Mouse (Mus musculus) limb, embryonic 15.5 days (tissue): ENCODE measurements around the gene Gm49355. TPM values are rescaled to one million over a fixed set of nuclear protein-coding genes. Genes with fewer than 3 reads are reported as not detected.

Experiments used
- ATAC-seq: fragments of 200-750 bp; cut with Nextera tagmentation; 2 replicates; pipeline ENCODE4 v1.8.0; 2017; ENCODE audit warnings: low read depth, moderate TSS enrichment; ENCODE audit not compliant: insufficient number of reproducible peaks, low FRiP score, low TSS enrichment
- H3K27ac ChIP-seq: fragments of 300-500 bp; sonication (generic); 2 replicates; pipeline ENCODE4 v1.5.1; 2015; ENCODE audit warnings: moderate library complexity, mild to moderate bottlenecking, inconsistent platforms
- H3K27me3 ChIP-seq: fragments of 300-500 bp; sonication (generic); 2 replicates; pipeline ENCODE4 v1.6.1; 2015; ENCODE audit warnings: inconsistent platforms
- H3K36me3 ChIP-seq: fragments of 300-500 bp; sonication (generic); 2 replicates; pipeline ENCODE4 v1.6.1; 2015; ENCODE audit warnings: inconsistent platforms
- H3K4me1 ChIP-seq: fragments of 300-500 bp; sonication (generic); 2 replicates; pipeline ENCODE4 v1.6.1; 2015; ENCODE audit warnings: inconsistent platforms
- H3K4me2 ChIP-seq: fragments of 300-500 bp; sonication (generic); 2 replicates; pipeline ENCODE4 v1.6.1; 2015; ENCODE audit warnings: mild to moderate bottlenecking, inconsistent platforms
- H3K4me3 ChIP-seq: fragments of 300-500 bp; sonication (generic); 2 replicates; pipeline ENCODE4 v1.5.1; 2015; ENCODE audit warnings: mild to moderate bottlenecking, inconsistent platforms
- H3K9ac ChIP-seq: fragments of 300-500 bp; sonication (generic); 2 replicates; pipeline ENCODE4 v1.6.1; 2015; ENCODE audit warnings: inconsistent platforms
- H3K9me3 ChIP-seq: fragments of 300-500 bp; sonication (generic); 2 replicates; pipeline ENCODE4 v1.6.1; 2016; ENCODE audit warnings: inconsistent platforms
- WGBS: fragments of 180-500 bp; shearing (Covaris S2); methylation state at CpG from one replicate; pipeline ENCODE4 v1.1.7; 2015; 5-methylcytosine and 5-hydroxymethylcytosine counted together
- polyA plus RNA-seq: library from polyadenylated mRNA; unstranded; fragments of >200 nt; fragmentation: Nextera tagmentation; extraction: Ambion mirVana; gene quantifications from 2 replicates; pipeline ENCODE4 v1.2.1, GENCODE M21; 2015

The Gm49355 gene
- polyA plus RNA-seq, 1 experiment from 2014 or later, result 0.09 TPM

DNA sequence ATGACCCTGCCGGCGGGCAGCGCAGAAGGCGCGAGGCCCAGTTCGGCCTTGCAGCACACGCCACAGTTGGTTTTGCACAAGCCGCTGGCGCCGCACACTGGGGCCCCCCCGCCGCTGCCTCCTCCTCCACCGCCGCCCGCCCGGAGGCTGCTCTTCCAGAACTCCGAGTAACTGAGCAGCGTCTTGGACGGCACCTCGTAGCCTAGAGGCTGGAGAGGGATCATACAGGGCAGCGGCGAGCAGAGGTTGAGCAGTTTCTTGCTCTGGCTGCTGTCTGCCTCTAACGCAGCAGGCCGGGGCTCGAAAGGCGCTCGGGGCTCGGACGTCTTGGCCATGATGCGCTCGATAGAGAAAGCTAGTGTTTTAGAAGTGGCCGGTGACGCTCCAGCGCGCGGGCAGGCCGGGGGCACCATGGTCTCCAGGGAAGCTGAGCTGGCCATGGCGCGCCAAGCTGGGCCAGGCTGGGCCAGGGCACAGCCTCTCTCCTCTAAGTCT is 61.0 kb downstream of the Gm49355 start:
- no peak overlapping the region for H3K9ac ChIP-seq
- ATAC-seq, result no peak
- H3K4me1 ChIP-seq, result peaks cover 38% of the 10 kb centered on the region
- WGBS, result under 1% methylated on average over 39 of the region's 39 CpGs
- peaks cover 100% of the 10 kb centered on the region for H3K27me3 ChIP-seq
- H3K9me3 ChIP-seq, result no peaks in the 10 kb centered on the region
- H3K36me3 ChIP-seq, result no peaks in the 10 kb centered on the region
- no peak overlapping the region for H3K27ac ChIP-seq
- peak overlapping the region; percentile 31 for H3K4me3 ChIP-seq
- H3K4me2 ChIP-seq, result peak overlapping the region; percentile 46

- under 1% methylated on average over 40 of the region's 40 CpGs for WGBS
- Histone ChIP-seq H3K9me3 (no peaks in the 10 kb centered on the region), H3K36me3 (no peaks in the 10 kb centered on the region), H3K4me3 (peak overlapping the region; percentile 31), H3K27me3 (peaks cover 100% of the 10 kb centered on the region), H3K4me2 (peak overlapping the region; percentile 46), H3K4me1 (peaks cover 35% of the 10 kb centered on the region), H3K9ac (no peak overlapping the region), H3K27ac (no peak overlapping the region)
- ATAC-seq, result no peak
Measured at GRCm38 (mm10) chr14:12345241-12345921, 61.6 kb downstream of the Gm49355 start.

DNA sequence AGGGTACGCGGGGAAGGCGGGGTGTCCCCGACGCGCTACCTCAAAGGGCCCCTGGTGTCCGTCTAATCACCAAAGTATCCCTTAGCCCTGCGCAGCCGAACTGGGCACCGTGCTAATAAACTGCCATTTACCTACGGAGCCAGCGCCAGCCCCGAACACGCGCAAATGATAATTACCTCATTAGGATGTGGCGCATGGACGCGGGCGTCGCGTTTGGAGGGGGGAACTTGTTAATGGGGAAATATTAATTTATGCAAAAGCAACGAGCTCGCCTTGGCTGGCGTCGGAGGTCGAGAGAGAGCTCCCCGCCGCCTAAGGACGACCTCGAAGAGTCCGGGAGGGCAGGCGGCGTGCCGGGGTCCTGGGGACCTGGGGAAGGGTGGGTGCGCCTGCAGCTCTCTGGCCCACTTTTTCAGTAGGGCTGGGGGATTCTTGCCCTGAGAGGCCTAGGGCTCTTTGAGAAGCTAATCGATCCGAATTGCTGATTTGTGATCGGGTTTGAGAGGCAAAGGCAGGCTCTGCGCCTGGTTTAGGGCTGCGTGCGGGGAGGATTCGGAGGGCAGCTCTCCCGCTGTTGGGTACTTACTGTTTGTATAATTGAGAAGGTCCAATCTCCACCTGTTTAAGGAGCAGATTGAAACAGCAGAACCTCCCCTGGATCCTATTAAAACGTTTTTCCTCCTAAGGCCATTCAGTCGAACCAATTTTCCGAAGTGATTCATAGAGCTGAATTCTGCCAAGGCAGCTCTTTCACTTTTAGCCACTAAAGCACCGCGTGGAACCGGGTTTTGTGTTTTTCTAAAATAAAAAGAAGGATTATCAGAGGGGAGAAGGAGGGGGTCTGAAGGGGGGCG is 62.5 kb downstream of the Gm49355 start:
- Histone ChIP-seq H3K4me1 (peaks cover 30% of the 10 kb centered on the region), H3K4me3 (peak overlapping the region; percentile 31), H3K27ac (no peak overlapping the region), H3K9me3 (no peaks in the 10 kb centered on the region), H3K9ac (no peak overlapping the region), H3K4me2 (peak overlapping the region; percentile 42), H3K27me3 (peaks cover 100% of the 10 kb centered on the region), H3K36me3 (no peaks in the 10 kb centered on the region)
- under 1% methylated on average over 50 of the region's 50 CpGs for WGBS
- ATAC-seq, result no peak

DNA sequence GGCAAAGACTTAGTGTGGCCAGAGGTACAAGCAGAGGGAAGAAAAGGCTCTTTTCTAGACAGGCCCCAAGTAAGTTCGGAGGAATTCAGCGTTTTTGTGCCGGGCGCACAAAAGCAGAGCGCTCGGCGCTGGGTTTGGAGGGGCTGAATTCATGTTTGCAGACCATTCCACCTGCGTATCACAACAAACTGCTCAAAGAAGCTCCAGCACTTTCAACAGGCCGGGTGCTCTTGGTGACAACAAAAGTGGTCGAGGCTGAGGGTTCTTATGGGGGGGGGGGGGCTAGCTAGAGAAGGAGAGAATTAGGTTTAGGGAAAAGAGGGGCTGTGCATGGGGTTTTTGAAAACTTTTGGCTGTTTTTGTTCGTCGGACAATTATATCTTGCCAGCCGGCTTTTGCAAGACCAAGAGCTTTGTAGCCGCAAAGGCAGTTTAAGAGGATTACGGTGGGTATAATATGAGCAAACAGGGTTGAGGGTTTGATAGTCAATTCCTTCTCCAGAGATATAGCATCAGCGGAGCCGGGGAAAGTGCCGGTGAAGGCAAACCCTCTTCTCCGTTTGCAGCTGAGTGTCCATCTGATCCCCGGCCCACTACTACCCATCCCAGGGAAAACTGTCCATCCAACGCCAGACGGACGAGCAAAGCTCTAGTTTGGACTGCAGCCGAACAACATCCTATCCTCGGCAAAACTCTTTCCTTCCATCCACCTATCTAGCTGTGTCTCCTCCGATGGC is 63.3 kb downstream of the Gm49355 start:
- no peak overlapping the region for H3K27ac ChIP-seq
- peaks cover 98% of the 10 kb centered on the region for H3K27me3 ChIP-seq
- peak overlapping the region; percentile 42 for H3K4me2 ChIP-seq
- no peaks in the 10 kb centered on the region for H3K36me3 ChIP-seq
- H3K9me3 ChIP-seq, result no peaks in the 10 kb centered on the region
- peaks cover 28% of the 10 kb centered on the region for H3K4me1 ChIP-seq
- H3K9ac ChIP-seq, result no peak overlapping the region
- ATAC-seq, result no peak
- H3K4me3 ChIP-seq, result peak overlapping the region; percentile 31
- 2% methylated on average over 26 of the region's 26 CpGs for WGBS

- Histone ChIP-seq H3K9ac (no peak within 1 kb of the TSS), H3K4me1 (peaks cover 28% of the 10 kb centered on the region), H3K27me3 (peaks cover 96% of the 10 kb centered on the region), H3K27ac (no peak within 1 kb of the TSS), H3K36me3 (no peaks in the 10 kb centered on the region), H3K9me3 (no peaks in the 10 kb centered on the region), H3K4me2 (0 out of 2 replicates have a peak within 1 kb of the TSS, but pooled peaks have one; percentile 42), H3K4me3 (peak within 1 kb of the TSS; percentile 31; the same call in 1 of the 2 replicates)
- ATAC-seq, result no peak
- WGBS, result 6% methylated on average over 2 of the region's 2 CpGs
Measured at GRCm38 (mm10) chr14:12348089-12348488, 64.3 kb downstream of the Gm49355 start, which contains the start of gene Fezf2. Gene Fezf2 (minus strand): TSS chr14:12348189.

- WGBS, result 14% methylated on average over 15 of the region's 15 CpGs
- Histone ChIP-seq H3K4me2 (no peak overlapping the region), H3K27me3 (peaks cover 94% of the 10 kb centered on the region), H3K4me1 (peaks cover 24% of the 10 kb centered on the region), H3K27ac (no peak overlapping the region), H3K9me3 (no peaks in the 10 kb centered on the region), H3K4me3 (no peak overlapping the region), H3K9ac (no peak overlapping the region), H3K36me3 (no peaks in the 10 kb centered on the region)
- no peak for ATAC-seq
Measured at GRCm38 (mm10) chr14:12349334-12350090, 65.7 kb downstream of the Gm49355 start.

GRCm38 (mm10) chr14:12350271-12350916 is 66.6 kb downstream of the Gm49355 start:
- no peak overlapping the region for H3K4me2 ChIP-seq
- peaks cover 89% of the 10 kb centered on the region for H3K27me3 ChIP-seq
- H3K9ac ChIP-seq, result no peak overlapping the region
- H3K9me3 ChIP-seq, result no peaks in the 10 kb centered on the region
- no peak for ATAC-seq
- no peak overlapping the region for H3K4me3 ChIP-seq
- H3K36me3 ChIP-seq, result no peaks in the 10 kb centered on the region
- peaks cover 15% of the 10 kb centered on the region for H3K4me1 ChIP-seq
- 10% methylated on average over 16 of the region's 16 CpGs for WGBS
- H3K27ac ChIP-seq, result no peak overlapping the region

Other genes with a start within 250 kb of the Gm49355 start
- gene 3830406C13Rik, start 197 bp downstream of the Gm49355 start, polyA plus RNA-seq, result 52.2 and 52.7 TPM in 2 replicates
- gene Fezf2, start 64.2 kb downstream of the Gm49355 start, polyA plus RNA-seq, result not detected in 2 replicates